Mouse (Mus musculus): ENCODE measurements around the gene Gemin5. TPM values are rescaled to one million over a fixed set of nuclear protein-coding genes. Genes with fewer than 3 reads are reported as not detected.
"Not testable (repeated sequence)": the region's sequence is repeated elsewhere in the genome, so short reads cannot be mapped to it uniquely, and the experiment has no call there.

Gemin5 gene
- polyA plus RNA-seq, 1 experiment from 2014 or later = 5.3 TPM

- DNase-seq (no peak), ATAC-seq (no peak)
- H3K27ac ChIP-seq (ENCODE audit: low read depth) = 0 out of 2 replicates have a peak overlapping the region, but pooled peaks have one; percentile 55
- H3K4me1 ChIP-seq (ENCODE audit: insufficient read depth) = peaks cover 18% of the 10 kb centered on the region
- TF ChIP-seq CTCF (IDR thresholded peaks at IDR 0.05; ENCODE audit: low read depth) (no peak), EP300 (IDR thresholded peaks at IDR 0.05; ENCODE audit: low read depth) (no peak)
- no peaks in the 10 kb centered on the region for H3K9me3 ChIP-seq (ENCODE audit: low read length)
- no peak overlapping the region for H3K4me3 ChIP-seq (ENCODE audit: low read depth, low read length)
- H3K4me2 ChIP-seq (ENCODE audit: low read depth, low read length) = no peak overlapping the region; the same call in 1 of the 2 replicates
- H3K9ac ChIP-seq (replicated peaks) = peak overlapping the region; percentile 7; the same call in 1 of the 2 replicates
- WGBS (ENCODE audit: insufficient replicate concordance) = 72% methylated on average over 9 of the region's 9 CpGs
- H3K36me3 ChIP-seq (replicated peaks; ENCODE audit: insufficient read depth, low read length) = no peaks in the 10 kb centered on the region
- H3K27me3 ChIP-seq (ENCODE audit: insufficient read depth, low read length) = no peaks in the 10 kb centered on the region
Measured at GRCm38 (mm10) chr11:58102581-58103343, 65.6 kb downstream of the Gemin5 start.

GRCm38 (mm10) chr11:58102146-58102545 lies 66.2 kb downstream of the Gemin5 start:
- Histone ChIP-seq H3K4me1 (ENCODE audit: insufficient read depth) (peaks cover 15% of the 10 kb centered on the region), H3K27ac (ENCODE audit: low read depth) (0 out of 2 replicates have a peak overlapping the region, but pooled peaks have one; percentile 55), H3K9ac (replicated peaks) (no peak overlapping the region), H3K9me3 (ENCODE audit: low read length) (no peaks in the 10 kb centered on the region), H3K36me3 (replicated peaks; ENCODE audit: insufficient read depth, low read length) (no peaks in the 10 kb centered on the region), H3K4me3 (ENCODE audit: low read depth, low read length) (no peak overlapping the region), H3K4me2 (ENCODE audit: low read depth, low read length) (no peak overlapping the region), H3K27me3 (ENCODE audit: insufficient read depth, low read length) (no peaks in the 10 kb centered on the region)
- ATAC-seq (no peak), DNase-seq (no peak)
- TF ChIP-seq EP300 (IDR thresholded peaks at IDR 0.05; ENCODE audit: low read depth) (no peak), CTCF (IDR thresholded peaks at IDR 0.05; ENCODE audit: low read depth) (no peak)
- WGBS (ENCODE audit: insufficient replicate concordance) = 81% methylated on average over 3 of the region's 3 CpGs

GRCm38 (mm10) chr11:58101194-58101720 lies 67.1 kb downstream of the Gemin5 start:
- no peak for ATAC-seq
- no peak overlapping the region for H3K4me2 ChIP-seq (ENCODE audit: low read depth, low read length)
- H3K9ac ChIP-seq (replicated peaks) = no peak overlapping the region
- H3K27me3 ChIP-seq (ENCODE audit: insufficient read depth, low read length) = no peaks in the 10 kb centered on the region
- TF ChIP-seq CTCF (IDR thresholded peaks at IDR 0.05; ENCODE audit: low read depth) = no peak
- no peak for TF ChIP-seq EP300 (IDR thresholded peaks at IDR 0.05; ENCODE audit: low read depth)
- H3K4me3 ChIP-seq (ENCODE audit: low read depth, low read length) = no peak overlapping the region
- no peak for DNase-seq
- 73% methylated on average over 4 of the region's 4 CpGs for WGBS (ENCODE audit: insufficient replicate concordance)
- peaks cover 18% of the 10 kb centered on the region for H3K4me1 ChIP-seq (ENCODE audit: insufficient read depth)
- H3K36me3 ChIP-seq (replicated peaks; ENCODE audit: insufficient read depth, low read length) = no peaks in the 10 kb centered on the region
- no peak overlapping the region for H3K27ac ChIP-seq (ENCODE audit: low read depth)
- no peaks in the 10 kb centered on the region for H3K9me3 ChIP-seq (ENCODE audit: low read length)

GRCm38 (mm10) chr11:58100006-58100405 lies 68.3 kb downstream of the Gemin5 start:
- no peak for DNase-seq
- WGBS (ENCODE audit: insufficient replicate concordance) = 72% methylated on average over 2 of the region's 2 CpGs
- TF ChIP-seq CTCF (IDR thresholded peaks at IDR 0.05; ENCODE audit: low read depth) (no peak), EP300 (IDR thresholded peaks at IDR 0.05; ENCODE audit: low read depth) (no peak)

GRCm38 (mm10) chr11:58098366-58098720 lies 70.0 kb downstream of the Gemin5 start:
- TF ChIP-seq CTCF (IDR thresholded peaks at IDR 0.05; ENCODE audit: low read depth) = peak; percentile 58
- peak overlapping the region; percentile 72; the same call in 1 of the 2 replicates for H3K4me2 ChIP-seq (ENCODE audit: low read depth, low read length)
- not testable (repeated sequence) for H3K9ac ChIP-seq (replicated peaks); H3K27me3 ChIP-seq (ENCODE audit: insufficient read depth, low read length); H3K36me3 ChIP-seq (replicated peaks; ENCODE audit: insufficient read depth, low read length); H3K27ac ChIP-seq (ENCODE audit: low read depth); ATAC-seq; DNase-seq; H3K4me1 ChIP-seq (ENCODE audit: insufficient read depth); H3K9me3 ChIP-seq (ENCODE audit: low read length)
- 66% methylated on average over 5 of the region's 5 CpGs for WGBS (ENCODE audit: insufficient replicate concordance)
- peak overlapping the region; percentile 41 for H3K4me3 ChIP-seq (ENCODE audit: low read depth, low read length)

More at GRCm38 (mm10) chr11:58100006-58100405, 68.3 kb downstream of the Gemin5 start:
- Histone ChIP-seq H3K4me2 (ENCODE audit: low read depth, low read length) (no peak overlapping the region), H3K27me3 (ENCODE audit: insufficient read depth, low read length) (no peaks in the 10 kb centered on the region), H3K4me1 (ENCODE audit: insufficient read depth) (peaks cover 15% of the 10 kb centered on the region), H3K27ac (ENCODE audit: low read depth) (no peak overlapping the region), H3K9me3 (ENCODE audit: low read length) (no peaks in the 10 kb centered on the region), H3K4me3 (ENCODE audit: low read depth, low read length) (no peak overlapping the region), H3K9ac (replicated peaks) (no peak overlapping the region), H3K36me3 (replicated peaks; ENCODE audit: insufficient read depth, low read length) (no peaks in the 10 kb centered on the region)
- no peak for ATAC-seq

- Histone ChIP-seq H3K4me2 (ENCODE audit: low read depth, low read length) (peak overlapping the region; percentile 72), H3K27me3 (ENCODE audit: insufficient read depth, low read length) (no peaks in the 10 kb centered on the region), H3K9ac (replicated peaks) (peak overlapping the region; percentile 54), H3K36me3 (replicated peaks; ENCODE audit: insufficient read depth, low read length) (no peaks in the 10 kb centered on the region), H3K4me3 (ENCODE audit: low read depth, low read length) (peak overlapping the region; percentile 41), H3K4me1 (ENCODE audit: insufficient read depth) (peaks cover 8% of the 10 kb centered on the region; the same call in 1 of the 2 replicates), H3K9me3 (ENCODE audit: low read length) (no peaks in the 10 kb centered on the region), H3K27ac (ENCODE audit: low read depth) (no peak overlapping the region)
- DNase-seq (peak; percentile 25), ATAC-seq (peak; percentile 18)
- TF ChIP-seq EP300 (IDR thresholded peaks at IDR 0.05; ENCODE audit: low read depth) = no peak
- TF ChIP-seq CTCF (IDR thresholded peaks at IDR 0.05; ENCODE audit: low read depth) = no peak
- 9% methylated on average over 19 of the region's 38 CpGs for WGBS (ENCODE audit: insufficient replicate concordance)
Measured at GRCm38 (mm10) chr11:58097621-58098365, 70.5 kb downstream of the Gemin5 start.
